Comparison of ENCODE assay signal across 34 mouse cellular contexts in genomic region chr2:111135739-111136138, GRCm38 (mm10). TPM values are rescaled to one million over a fixed set of nuclear protein-coding genes. Genes with fewer than 3 reads are reported as not detected.
DNase-seq lines count a peak whose midpoint lies in the region; ATAC-seq lines count a peak whose summit lies in the region.
"Had no signal": no experiment of that assay in that cellular context is flagged by ENCODE, and none has a peak within 500 bp of the region (broad histone marks: within the 10 kb centered on the region; RNA-seq: fewer than 3 reads in every experiment).

No protein-coding gene starts in this region.

- peak; percentile 67 for ATAC-seq in limb, embryonic 11.5 days (ENCODE audit: insufficient number of reproducible peaks, low FRiP score, low TSS enrichment, low read depth)
- ATAC-seq in limb, embryonic 12.5 days (ENCODE audit: insufficient number of reproducible peaks, insufficient read depth, low FRiP score, low TSS enrichment, low read depth), result peak; percentile 73; the same call in 1 of the 2 replicates
- no peak for ATAC-seq in erythroid progenitor cell, adult 5-6 weeks (replicated peaks; ENCODE audit: low FRiP score, poor library complexity, severe bottlenecking)
- ATAC-seq: activated CD4-positive, CD25-positive, alpha-beta regulatory T cell, adult 4 months; forebrain, embryonic 14.5 days; intestine, embryonic 15.5 days had no signal

- no peak overlapping the region for H3K27ac ChIP-seq in limb, embryonic 11.5 days (replicated peaks; ENCODE audit: low read depth, low read length)
- no peak overlapping the region for H3K27ac ChIP-seq in limb, embryonic 10.5 days
- no peak overlapping the region for H3K27ac ChIP-seq in limb, embryonic 12.5 days
- H3K27ac ChIP-seq: heart, adult 2 months; heart, embryonic 10.5 days; heart, embryonic 13.5 days; hindbrain, embryonic 12.5 days; intestine, embryonic 15.5 days had no signal

- no peaks in the 10 kb centered on the region for H3K9me3 ChIP-seq in limb, embryonic 11.5 days (ENCODE audit: control insufficient read depth, low read length)
- no peaks in the 10 kb centered on the region for H3K9me3 ChIP-seq in limb, embryonic 10.5 days (replicated peaks)
- H3K9me3 ChIP-seq in limb, embryonic 12.5 days, result no peaks in the 10 kb centered on the region
- H3K9me3 ChIP-seq: heart, embryonic 10.5 days; heart, embryonic 13.5 days; hindbrain, embryonic 12.5 days; intestine, embryonic 15.5 days had no signal

- no peak overlapping the region for H3K9ac ChIP-seq in limb, embryonic 11.5 days (ENCODE audit: low read length)
- H3K9ac ChIP-seq in limb, embryonic 12.5 days (replicated peaks), result no peak overlapping the region
- H3K9ac ChIP-seq: heart, embryonic 13.5 days; hindbrain, embryonic 12.5 days; intestine, embryonic 15.5 days had no signal

- H3K4me2 ChIP-seq in limb, embryonic 11.5 days (ENCODE audit: low read depth, severe bottlenecking), result no peak overlapping the region
- H3K4me2 ChIP-seq in limb, embryonic 12.5 days, result no peak overlapping the region
- H3K4me2 ChIP-seq: heart, embryonic 13.5 days; hindbrain, embryonic 12.5 days; intestine, embryonic 15.5 days had no signal

- 19% methylated on average over 5 of the region's 5 CpGs for WGBS in limb, embryonic 11.5 days
- 33% methylated on average over 5 of the region's 5 CpGs for WGBS in limb, embryonic 10.5 days
- WGBS in limb, embryonic 12.5 days, result 21% methylated on average over 5 of the region's 5 CpGs

- no peak overlapping the region for H3K4me3 ChIP-seq in limb, embryonic 11.5 days (ENCODE audit: low read depth, low read length)
- no peak overlapping the region for H3K4me3 ChIP-seq in limb, embryonic 10.5 days
- no peak overlapping the region for H3K4me3 ChIP-seq in limb, embryonic 12.5 days (replicated peaks)
- H3K4me3 ChIP-seq: heart, adult 2 months; heart, embryonic 10.5 days; heart, embryonic 13.5 days; hindbrain, embryonic 12.5 days; intestine, embryonic 15.5 days had no signal

- intact Hi-C loops in left cerebral cortex, postnatal 4 days (cut with DNase I), result no loop called here

- H3K4me1 ChIP-seq in limb, embryonic 11.5 days (ENCODE audit: control insufficient read depth, insufficient read depth, low read length), result no peaks in the 10 kb centered on the region
- peaks cover 5% of the 10 kb centered on the region; the same call in 1 of the 2 replicates for H3K4me1 ChIP-seq in limb, embryonic 10.5 days
- no peaks in the 10 kb centered on the region for H3K4me1 ChIP-seq in limb, embryonic 12.5 days (replicated peaks)
- H3K4me1 ChIP-seq: heart, embryonic 10.5 days; heart, embryonic 13.5 days; hindbrain, embryonic 12.5 days; intestine, embryonic 15.5 days had no signal

- DNase-seq in embryo, embryonic 10 days (ENCODE audit: low spot score), result peak; percentile 14
- no peak for DNase-seq in embryo, embryonic 9.5 days (ENCODE audit: extremely low spot score)
- DNase-seq in limb, embryonic 11.5 days (ENCODE audit: low spot score), result no peak
- no peak for DNase-seq in limb, embryonic 10.5 days (ENCODE audit: low spot score)
- no peak for DNase-seq in lung, adult 18-20 months
- DNase-seq in left cerebral cortex, postnatal 4 days, result no peak
- DNase-seq: adrenal gland, adult 8-10 months; adrenal gland, postnatal 25 days; cerebellum, adult 11-12 months; cerebellum, adult 8-10 months; cerebellum, postnatal 10 days; cerebellum, postnatal 36 days; gastrocnemius, postnatal 10 days; gastrocnemius, postnatal 36 days; heart, adult 2 months; heart, postnatal 14 days; heart, postnatal 4 days had no signal

- H3K36me3 ChIP-seq in limb, embryonic 11.5 days (ENCODE audit: control insufficient read depth, insufficient read depth, low read length), result no peaks in the 10 kb centered on the region
- H3K36me3 ChIP-seq in limb, embryonic 10.5 days, result no peaks in the 10 kb centered on the region
- H3K36me3 ChIP-seq in limb, embryonic 12.5 days, result no peaks in the 10 kb centered on the region
- H3K36me3 ChIP-seq: heart, embryonic 10.5 days; heart, embryonic 13.5 days; hindbrain, embryonic 12.5 days; intestine, embryonic 15.5 days had no signal

- no peaks in the 10 kb centered on the region for H3K27me3 ChIP-seq in limb, embryonic 11.5 days (ENCODE audit: control insufficient read depth, insufficient read depth, low read length)
- H3K27me3 ChIP-seq in limb, embryonic 10.5 days (ENCODE audit: low read depth, poor library complexity, severe bottlenecking), result no peaks in the 10 kb centered on the region
- no peaks in the 10 kb centered on the region for H3K27me3 ChIP-seq in limb, embryonic 12.5 days
- H3K27me3 ChIP-seq: heart, embryonic 13.5 days; hindbrain, embryonic 12.5 days; intestine, embryonic 15.5 days had no signal

RNA-seq across cellular contexts. Expression of gene Gm15130, which starts 17.0 kb away (rescaled TPM):
- not detected in 2 replicates for polyA plus RNA-seq in limb, embryonic 11.5 days (2014; fragmentation: Nextera tagmentation; extraction: Ambion mirVana)
- not detected in 2 replicates for polyA plus RNA-seq in limb, embryonic 10.5 days (2016; fragmentation: Nextera tagmentation; extraction: Ambion mirVana)
- not detected in 2 replicates for polyA plus RNA-seq in limb, embryonic 12.5 days (2016; fragmentation: Nextera tagmentation; extraction: Ambion mirVana)
- not detected for total RNA-seq in left cerebral cortex, postnatal 4 days (2021)
- total RNA-seq in erythroid progenitor cell, adult 5-6 weeks (2015; ENCODE audit: low replicate concordance), result not detected in 2 replicates
- total RNA-seq in erythroid progenitor cell, adult 5-6 weeks (2017; ENCODE audit: low replicate concordance), result not detected in 2 replicates
- total RNA-seq: adrenal gland, adult 8-10 months; adrenal gland, postnatal 25 days; ES-E14; gastrocnemius, adult 18-20 months; gastrocnemius, postnatal 10 days; gastrocnemius, postnatal 36 days; granulocyte monocyte progenitor cell, adult 5-6 weeks; heart, adult 2 months; heart, postnatal 14 days; heart, postnatal 4 days had no signal
- polyA plus RNA-seq: activated CD4-positive, CD25-positive, alpha-beta regulatory T cell, adult 4 months; brain, embryonic 14.5 days; cortical plate, adult 2 months; embryonic facial prominence, embryonic 11.5 days; embryonic facial prominence, embryonic 14.5 days; forebrain, embryonic 11.5 days; forebrain, embryonic 14.5 days; heart, adult 2 months; heart, embryonic 10.5 days; heart, embryonic 13.5 days; heart, embryonic 16.5 days; hindbrain, embryonic 12.5 days; intestine, embryonic 15.5 days had no signal

RNA-seq across cellular contexts. Expression of gene Gm13941, which starts 30.0 kb away (rescaled TPM):
- polyA plus RNA-seq in limb, embryonic 11.5 days (2014; fragmentation: Nextera tagmentation; extraction: Ambion mirVana), result not detected in 2 replicates
- polyA plus RNA-seq in limb, embryonic 10.5 days (2016; fragmentation: Nextera tagmentation; extraction: Ambion mirVana), result not detected in 2 replicates
- not detected in 2 replicates for polyA plus RNA-seq in limb, embryonic 12.5 days (2016; fragmentation: Nextera tagmentation; extraction: Ambion mirVana)
- total RNA-seq in left cerebral cortex, postnatal 4 days (2021), result not detected
- not detected in 2 replicates for total RNA-seq in erythroid progenitor cell, adult 5-6 weeks (2015; ENCODE audit: low replicate concordance)
- not detected in 2 replicates for total RNA-seq in erythroid progenitor cell, adult 5-6 weeks (2017; ENCODE audit: low replicate concordance)
- total RNA-seq: adrenal gland, adult 8-10 months; adrenal gland, postnatal 25 days; ES-E14; gastrocnemius, adult 18-20 months; gastrocnemius, postnatal 10 days; gastrocnemius, postnatal 36 days; granulocyte monocyte progenitor cell, adult 5-6 weeks; heart, adult 2 months; heart, postnatal 14 days; heart, postnatal 4 days had no signal
- polyA plus RNA-seq: activated CD4-positive, CD25-positive, alpha-beta regulatory T cell, adult 4 months; brain, embryonic 14.5 days; cortical plate, adult 2 months; embryonic facial prominence, embryonic 11.5 days; embryonic facial prominence, embryonic 14.5 days; forebrain, embryonic 11.5 days; forebrain, embryonic 14.5 days; heart, adult 2 months; heart, embryonic 10.5 days; heart, embryonic 13.5 days; heart, embryonic 16.5 days; hindbrain, embryonic 12.5 days; intestine, embryonic 15.5 days had no signal
